Mouse (Mus musculus): Measurements from ENCODE around the gene Dirc2. TPM values are rescaled to one million over a fixed set of nuclear protein-coding genes. Genes with fewer than 3 reads are reported as not detected.

The Dirc2 gene
- polyA plus RNA-seq, 1 experiment = 55.4 TPM

DNA sequence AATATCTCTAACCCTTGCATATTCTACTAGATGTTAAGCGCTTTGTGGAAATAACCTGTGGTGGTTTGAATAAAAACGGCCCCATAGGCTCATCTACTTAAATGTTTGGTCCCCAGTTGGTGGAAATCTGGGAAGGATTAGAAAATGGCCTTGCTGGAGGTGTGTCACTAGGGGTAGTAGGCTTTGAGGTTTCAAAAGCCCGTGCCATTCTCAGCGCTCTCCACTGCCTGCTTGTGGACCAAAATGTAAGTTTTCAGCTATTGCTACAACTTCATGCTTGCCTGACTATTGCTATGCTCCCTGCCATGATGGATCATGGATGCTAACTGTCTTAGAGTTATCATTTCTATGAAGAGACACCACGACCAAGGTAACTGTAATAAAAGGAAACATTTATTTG lies 2.5 kb upstream of the Dirc2 start:
- TF ChIP-seq POLR2A (IDR thresholded peaks at IDR 0.05; ENCODE audit: borderline replicate concordance, extremely low read depth, insufficient read depth, insufficient read length, poor library complexity, severe bottlenecking) (no peak), CTCF (IDR thresholded peaks at IDR 0.05; ENCODE audit: borderline replicate concordance, extremely low read depth, insufficient read depth, insufficient read length) (no peak)
- no peak for DNase-seq (ENCODE audit: low read depth)

GRCm38 (mm10) chr16:35771141-35771540 lies 2.0 kb upstream of the Dirc2 start:
- TF ChIP-seq CTCF (IDR thresholded peaks at IDR 0.05; ENCODE audit: borderline replicate concordance, extremely low read depth, insufficient read depth, insufficient read length) = no peak
- TF ChIP-seq POLR2A (IDR thresholded peaks at IDR 0.05; ENCODE audit: borderline replicate concordance, extremely low read depth, insufficient read depth, insufficient read length, poor library complexity, severe bottlenecking) = no peak
- DNase-seq (ENCODE audit: low read depth) = no peak

DNA sequence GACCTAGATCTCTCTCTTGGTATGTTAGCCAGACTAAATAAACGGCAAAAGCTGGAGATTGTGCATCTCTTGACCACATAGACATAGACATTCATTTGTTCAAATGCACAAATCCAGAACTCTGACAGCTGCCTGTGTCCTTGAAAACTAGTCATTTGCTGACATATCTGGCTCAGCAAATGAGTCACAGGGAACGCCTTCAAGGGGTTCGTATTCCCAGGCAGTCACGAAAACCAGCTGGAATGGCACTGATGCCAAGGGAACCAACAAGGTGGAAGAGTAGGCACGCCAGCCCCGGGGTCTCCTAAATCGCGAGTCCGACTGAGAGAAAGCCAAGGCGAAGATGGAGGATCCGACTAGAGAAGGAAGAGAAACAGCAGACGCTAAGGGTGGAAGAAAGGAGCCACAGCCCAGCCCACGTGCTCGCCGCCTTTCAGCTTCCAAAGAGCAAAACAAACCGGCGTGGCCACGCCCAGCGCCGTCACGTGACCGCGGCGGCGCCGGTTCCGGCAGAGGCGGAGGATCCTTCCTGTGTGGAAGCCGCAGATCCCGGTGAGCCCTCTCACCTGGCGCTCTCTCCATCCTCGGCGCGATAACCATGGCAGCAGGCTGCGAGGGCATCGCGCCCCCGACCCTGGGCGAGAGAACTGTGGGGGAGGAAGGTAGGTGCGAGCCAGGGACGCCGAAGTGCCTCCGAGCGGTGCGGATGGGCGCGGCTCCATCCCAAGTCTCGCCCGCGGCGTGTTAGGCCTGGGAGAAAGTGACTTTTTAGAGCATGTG lies 912 bp upstream of the Dirc2 start, which contains the start of gene Hspbap1:
Gene Hspbap1, plus strand, starts transcription at position 498 of the 780 bp plus-strand sequence.
- DNase-seq (ENCODE audit: low read depth) = peak; percentile 96
- TF ChIP-seq POLR2A (IDR thresholded peaks at IDR 0.05; ENCODE audit: borderline replicate concordance, extremely low read depth, insufficient read depth, insufficient read length, poor library complexity, severe bottlenecking) = peak; percentile 78; the same call in 1 of the 2 replicates
- TF ChIP-seq CTCF (IDR thresholded peaks at IDR 0.05; ENCODE audit: borderline replicate concordance, extremely low read depth, insufficient read depth, insufficient read length) = no peak

GRCm38 (mm10) chr16:35768469-35768784 lies 729 bp downstream of the Dirc2 start:
- peak; percentile 17 for DNase-seq (ENCODE audit: low read depth)
- TF ChIP-seq POLR2A (IDR thresholded peaks at IDR 0.05; ENCODE audit: borderline replicate concordance, extremely low read depth, insufficient read depth, insufficient read length, poor library complexity, severe bottlenecking) = no peak
- no peak for TF ChIP-seq CTCF (IDR thresholded peaks at IDR 0.05; ENCODE audit: borderline replicate concordance, extremely low read depth, insufficient read depth, insufficient read length)

- no peak for DNase-seq (ENCODE audit: low read depth)
- no peak for TF ChIP-seq POLR2A (IDR thresholded peaks at IDR 0.05; ENCODE audit: borderline replicate concordance, extremely low read depth, insufficient read depth, insufficient read length, poor library complexity, severe bottlenecking)
- no peak for TF ChIP-seq CTCF (IDR thresholded peaks at IDR 0.05; ENCODE audit: borderline replicate concordance, extremely low read depth, insufficient read depth, insufficient read length)
Measured at GRCm38 (mm10) chr16:35766366-35766765, 2.8 kb downstream of the Dirc2 start.

DNA sequence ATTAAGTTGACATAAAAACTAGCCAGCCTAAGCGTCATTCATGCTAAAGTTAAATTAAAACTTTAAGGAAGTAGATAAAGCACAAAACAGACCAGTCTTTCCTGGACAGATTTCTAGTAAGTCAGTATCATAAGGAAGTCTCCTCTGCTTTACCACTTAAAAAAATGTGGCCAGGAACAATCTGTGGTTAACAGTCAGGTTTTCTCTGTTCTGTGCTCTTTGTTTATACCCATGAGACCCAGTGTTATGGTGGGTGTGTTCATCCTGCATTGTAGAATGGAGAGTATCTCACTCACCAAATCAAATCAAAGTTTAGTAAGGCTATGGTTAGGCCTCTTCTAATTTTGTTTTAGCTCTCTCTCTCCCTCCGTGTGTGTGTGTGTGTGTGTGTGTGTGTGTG lies 3.7 kb downstream of the Dirc2 start:
- DNase-seq (ENCODE audit: low read depth) = no peak
- TF ChIP-seq CTCF (IDR thresholded peaks at IDR 0.05; ENCODE audit: borderline replicate concordance, extremely low read depth, insufficient read depth, insufficient read length) (no peak), POLR2A (IDR thresholded peaks at IDR 0.05; ENCODE audit: borderline replicate concordance, extremely low read depth, insufficient read depth, insufficient read length, poor library complexity, severe bottlenecking) (no peak)

GRCm38 (mm10) chr16:35764941-35765340 lies 4.2 kb downstream of the Dirc2 start:
- no peak for DNase-seq (ENCODE audit: low read depth)
- no peak for TF ChIP-seq POLR2A (IDR thresholded peaks at IDR 0.05; ENCODE audit: borderline replicate concordance, extremely low read depth, insufficient read depth, insufficient read length, poor library complexity, severe bottlenecking)
- no peak for TF ChIP-seq CTCF (IDR thresholded peaks at IDR 0.05; ENCODE audit: borderline replicate concordance, extremely low read depth, insufficient read depth, insufficient read length)

GRCm38 (mm10) chr16:35763590-35764296 lies 5.4 kb downstream of the Dirc2 start:
- no peak for DNase-seq (ENCODE audit: low read depth)
- TF ChIP-seq POLR2A (IDR thresholded peaks at IDR 0.05; ENCODE audit: borderline replicate concordance, extremely low read depth, insufficient read depth, insufficient read length, poor library complexity, severe bottlenecking) = no peak

- no peak for TF ChIP-seq POLR2A (IDR thresholded peaks at IDR 0.05; ENCODE audit: borderline replicate concordance, extremely low read depth, insufficient read depth, insufficient read length, poor library complexity, severe bottlenecking)
- TF ChIP-seq CTCF (IDR thresholded peaks at IDR 0.05; ENCODE audit: borderline replicate concordance, extremely low read depth, insufficient read depth, insufficient read length) = no peak
- DNase-seq (ENCODE audit: low read depth) = no peak
Measured at GRCm38 (mm10) chr16:35759401-35759800, 9.8 kb downstream of the Dirc2 start.

DNA sequence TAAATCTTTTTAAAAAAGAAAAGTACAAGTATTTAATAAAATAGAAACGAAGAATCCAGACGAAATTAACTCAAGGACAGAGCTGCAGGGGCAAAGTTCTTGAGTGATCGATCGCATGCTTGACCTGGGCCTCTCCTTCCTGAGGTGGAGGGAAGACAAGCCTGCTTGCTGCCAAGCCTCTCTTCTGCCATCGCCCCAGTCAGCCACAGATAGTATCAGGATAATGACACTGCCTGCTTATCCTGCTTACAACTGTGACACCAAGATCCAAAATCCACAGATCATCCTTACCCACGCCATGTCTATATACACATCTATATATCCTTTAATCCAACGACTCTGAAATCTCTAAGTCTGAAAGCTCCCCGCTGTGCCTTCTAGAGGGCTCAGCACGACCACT lies 12.5 kb downstream of the Dirc2 start:
- DNase-seq (ENCODE audit: low read depth) = no peak
- TF ChIP-seq POLR2A (IDR thresholded peaks at IDR 0.05; ENCODE audit: borderline replicate concordance, extremely low read depth, insufficient read depth, insufficient read length, poor library complexity, severe bottlenecking) (no peak), CTCF (IDR thresholded peaks at IDR 0.05; ENCODE audit: borderline replicate concordance, extremely low read depth, insufficient read depth, insufficient read length) (no peak)

DNA sequence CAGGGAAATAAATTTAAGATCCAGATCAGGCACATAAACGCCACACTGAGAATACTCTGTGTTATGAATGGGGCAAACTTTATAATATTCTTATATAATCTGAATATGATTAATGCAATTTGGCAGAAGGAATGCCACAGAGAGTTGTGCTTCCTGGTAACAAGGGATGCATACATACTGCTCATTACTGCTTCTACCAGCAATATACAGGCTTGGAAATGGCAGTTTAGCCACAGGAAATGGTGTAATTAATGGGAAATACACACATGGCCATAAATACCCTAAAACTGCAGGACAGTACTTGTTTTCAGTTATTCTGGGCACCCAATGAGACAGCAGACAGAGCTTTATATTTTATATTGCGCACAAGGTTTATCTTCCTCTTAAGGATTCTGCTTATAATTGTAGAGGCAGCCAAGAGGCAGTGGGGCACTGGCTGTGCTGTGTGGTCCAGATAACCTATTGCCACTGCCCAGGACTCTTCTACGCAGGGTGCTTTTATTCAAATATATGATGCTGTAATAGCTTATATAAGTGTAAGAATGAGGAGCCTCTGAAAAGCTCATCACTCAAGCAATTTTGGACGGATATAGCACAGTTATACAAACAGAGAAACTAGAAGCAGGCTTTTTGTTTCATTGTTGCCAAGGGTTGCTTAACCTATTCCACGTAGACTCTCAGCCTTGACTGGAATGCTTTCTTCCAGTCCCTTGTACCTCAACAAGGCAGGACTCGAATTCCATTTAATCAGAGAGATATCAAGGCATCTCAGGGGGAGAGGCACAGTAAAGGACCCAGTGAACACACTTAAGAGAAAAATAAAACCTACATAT lies 13.4 kb downstream of the Dirc2 start:
- TF ChIP-seq CTCF (IDR thresholded peaks at IDR 0.05; ENCODE audit: borderline replicate concordance, extremely low read depth, insufficient read depth, insufficient read length) = no peak
- no peak for TF ChIP-seq POLR2A (IDR thresholded peaks at IDR 0.05; ENCODE audit: borderline replicate concordance, extremely low read depth, insufficient read depth, insufficient read length, poor library complexity, severe bottlenecking)
- no peak for DNase-seq (ENCODE audit: low read depth)

Data from brain, embryonic 14.5 days (tissue).